Mouse (Mus musculus): ENCODE measurements around the gene D3Ertd751e.
A peak's percentile ranks its signal among the peaks of the same experiment; 100 is the strongest.

D3Ertd751e gene

GRCm38 (mm10) chr3:41742278-41742934 is at the start of gene D3Ertd751e, which contains the start of gene Sclt1:
Gene D3Ertd751e (plus strand): TSS chr3:41742611.
Gene Sclt1 (minus strand): TSS chr3:41742514.
- DNase-seq (ENCODE audit: low spot score in 2 of 2): peak; percentile 96 to 98

- no peak for DNase-seq (ENCODE audit: low spot score in 2 of 2)
Observed at GRCm38 (mm10) chr3:41695681-41696080, 46.7 kb upstream of the D3Ertd751e start.

GRCm38 (mm10) chr3:41741601-41742277 is 672 bp upstream of the D3Ertd751e start:
- DNase-seq (ENCODE audit: low spot score in 2 of 2): peak in 1 of 2 experiments; percentile 35

GRCm38 (mm10) chr3:41743436-41743835 is 1.0 kb downstream of the D3Ertd751e start:
- DNase-seq (ENCODE audit: low spot score in 2 of 2): no peak

- no peak for DNase-seq (ENCODE audit: low spot score in 2 of 2)
Observed at GRCm38 (mm10) chr3:41754556-41754955, 12.1 kb downstream of the D3Ertd751e start.

GRCm38 (mm10) chr3:41762091-41762490 is 19.7 kb downstream of the D3Ertd751e start:
- no peak for DNase-seq (ENCODE audit: low spot score in 2 of 2)

GRCm38 (mm10) chr3:41812447-41812846 is 70.0 kb downstream of the D3Ertd751e start:
- no peak for DNase-seq (ENCODE audit: low spot score in 2 of 2)
